ENCODE assay signal across 8 mouse cellular contexts in genomic region chr11:60027272-60027671, GRCm38 (mm10). TPM values are rescaled to one million over a fixed set of nuclear protein-coding genes. Genes with fewer than 3 reads are reported as not detected.
DNase-seq lines count a peak whose midpoint lies in the region.

No protein-coding gene starts in this region.

- peak; percentile 74 for DNase-seq in ES-CJ7 (ENCODE audit: low read depth, low spot score)
- peak; percentile 92 for DNase-seq in adrenal gland, postnatal 14 days
- DNase-seq in embryo, embryonic 9.5 days (ENCODE audit: extremely low spot score): peak; percentile 82
- peak; percentile 19 for DNase-seq in heart, postnatal 25 days (ENCODE audit: low spot score)
- DNase-seq in layer of hippocampus, adult 18-20 months (ENCODE audit: low spot score in 2 of 2): peak; percentile 62 to 85
- DNase-seq in lung, postnatal 14 days: peak; percentile 91
- DNase-seq in right cerebral cortex, adult 18-20 months: peak; percentile 65
- DNase-seq in urinary bladder, adult 2 months (ENCODE audit: low spot score): peak; percentile 49

- intact Hi-C loops in heart, postnatal 25 days (cut with DNase I): loop anchor here (1.0 to 5.0 kb wide), 2 partner anchors 50 to 147 kb away; no protein-coding TSS in a partner anchor

RNA-seq across cellular contexts. Expression of gene Pemt, which starts 19.0 kb away (rescaled TPM):
- 16.4 and 69.4 TPM in 2 replicates for total RNA-seq in adrenal gland, postnatal 14 days (2021)
- 1 to 10 TPM; 1.6 to 3.0 TPM for total RNA-seq in heart, postnatal 25 days (2021)
- 1 to 10 TPM; 2.4 to 7.8 TPM for total RNA-seq in layer of hippocampus, adult 18-20 months (2021)
- polyA plus RNA-seq in urinary bladder, adult 2 months (2012; rRNA removed): 4.3 and 5.3 TPM in 2 replicates

Comparison
In these comparisons a context has a peak if more than half of its experiments do, and no peak if none do; other contexts are left out.
1. Peak in every context shown above with its lines: DNase-seq.
2. DNase-seq: peak in every context shown above with its lines; median percentile 92 in adrenal gland, postnatal 14 days; 91 in lung, postnatal 14 days; 82 in embryo, embryonic 9.5 days; 74 in ES-CJ7; 74 in layer of hippocampus, adult 18-20 months; 65 in right cerebral cortex, adult 18-20 months; 49 in urinary bladder, adult 2 months; 19 in heart, postnatal 25 days.